Mouse (Mus musculus): ENCODE results near the gene Fut11.

GRCm38 (mm10) chr14:20693589-20694101 lies 1.1 kb upstream of the Fut11 start:
- TF ChIP-seq TAL1 (IDR thresholded peaks at IDR 0.05; ENCODE audit: low read length): no peak
- TF ChIP-seq GATA1 (IDR thresholded peaks at IDR 0.05; ENCODE audit: low read length): no peak

Measured in erythroblast, embryonic 14.5 days (primary cell).